Mouse (Mus musculus) cerebellum, postnatal 25 days (tissue): ENCODE measurements at regions not wholly inside any gene's neighbourhood (a gene's known extent, or its start where the extent isn't known, plus 50 kb on each side); places are given as distances from the start of the nearest gene placed in this dataset.

Experiments
- DNase-seq, 2 experiments: peaks; one replicate each; pipeline ENCODE4 v3.0.0; 2021; ENCODE audit warnings: mixed read lengths in 2 of 2

GRCm38 (mm10) chr14:46637240-46637639, 123.1 kb upstream of the Cdkn3 start:
- no peak for DNase-seq

GRCm38 (mm10) chr14:46636364-46636763, 124.0 kb upstream of the Cdkn3 start:
- DNase-seq: no peak

- no peak for DNase-seq
Measured at GRCm38 (mm10) chr14:46635322-46635721, 125.0 kb upstream of the Cdkn3 start.

- DNase-seq: no peak
Measured at GRCm38 (mm10) chr14:46634656-46635244, 125.6 kb upstream of the Cdkn3 start.

DNA sequence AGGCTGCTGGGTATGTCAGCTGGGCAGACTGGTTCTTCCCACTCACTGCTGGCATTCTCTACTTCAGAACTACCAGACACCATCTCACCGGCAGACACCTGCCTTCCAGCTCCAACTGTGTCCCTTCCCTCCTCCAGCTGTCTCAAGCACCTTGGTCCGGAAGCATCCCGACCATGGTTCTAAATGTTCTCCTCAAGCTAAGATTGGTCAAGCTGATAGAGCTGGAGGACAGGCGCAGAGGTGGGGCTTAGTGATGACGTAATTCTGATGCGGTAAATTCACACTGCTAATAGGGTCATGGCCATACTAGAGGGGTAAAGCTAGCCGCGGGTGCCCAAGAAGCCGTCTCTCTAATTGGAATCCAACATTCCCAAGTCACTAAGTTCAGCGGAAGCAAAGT, 126.1 kb upstream of the Cdkn3 start:
- no peak for DNase-seq

DNA sequence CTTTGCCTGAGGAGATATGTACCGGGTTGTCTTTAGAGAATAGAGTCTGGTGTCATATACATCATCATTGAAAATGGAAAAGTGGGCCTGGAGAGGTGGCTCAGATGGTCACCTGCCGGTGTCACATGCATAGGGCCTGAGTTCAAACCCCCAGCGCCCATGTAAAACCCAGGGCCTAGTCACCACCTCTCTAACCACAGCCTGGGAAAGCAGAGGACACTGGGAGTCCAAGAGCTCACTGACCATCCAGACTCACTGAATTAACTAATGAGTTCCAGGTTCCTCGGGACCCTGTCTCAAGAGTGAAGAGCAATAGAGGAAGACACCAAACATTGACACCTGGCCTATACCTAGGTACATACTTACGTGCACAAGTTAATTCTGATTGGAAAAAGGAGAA, 132.7 kb upstream of the Cdkn3 start:
- DNase-seq: no peak

DNA sequence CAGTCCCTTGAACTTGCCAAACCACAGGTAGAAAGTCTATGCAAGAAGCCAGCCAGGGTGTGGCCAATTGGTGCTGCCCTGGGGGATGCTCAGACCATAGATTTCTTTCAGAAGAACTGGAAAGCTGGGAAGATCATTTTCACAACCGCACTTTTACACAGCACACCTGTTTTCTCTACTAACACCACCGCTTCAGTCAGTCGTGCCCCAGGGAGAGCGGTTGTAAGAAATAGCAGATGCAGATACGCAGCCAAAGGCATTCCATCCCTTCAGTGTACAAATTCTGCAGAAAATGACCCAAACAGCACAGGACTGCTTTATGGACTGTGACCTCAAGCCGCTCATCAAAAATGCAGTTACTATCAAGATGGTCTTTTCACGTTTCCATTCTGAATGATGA, 134.6 kb upstream of the Cdkn3 start:
- no peak for DNase-seq

GRCm38 (mm10) chr14:46623645-46624044, 136.7 kb upstream of the Cdkn3 start:
- no peak for DNase-seq

DNA sequence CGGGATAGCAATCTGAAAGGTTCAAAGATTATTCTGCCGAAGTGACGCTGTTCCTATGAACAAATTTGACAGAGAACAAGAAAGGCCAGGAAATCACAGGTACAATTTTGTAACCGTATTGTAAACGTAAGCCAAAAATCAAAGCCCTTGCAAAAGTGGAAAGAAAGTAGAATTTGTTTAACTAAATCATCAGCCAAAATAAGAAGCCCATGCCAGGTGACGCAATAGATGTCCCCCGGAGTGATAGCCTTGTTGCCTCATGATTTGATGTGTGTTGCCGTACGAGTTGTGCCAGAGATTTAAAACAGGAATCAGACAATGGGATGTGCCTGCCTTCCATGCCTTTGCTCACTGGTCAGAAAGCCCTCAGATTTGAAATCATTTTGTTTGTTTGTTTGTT, 144.3 kb upstream of the Cdkn3 start:
- DNase-seq: no peak

- no peak for DNase-seq
Measured at GRCm38 (mm10) chr14:46614936-46615335, 145.4 kb upstream of the Cdkn3 start.

DNA sequence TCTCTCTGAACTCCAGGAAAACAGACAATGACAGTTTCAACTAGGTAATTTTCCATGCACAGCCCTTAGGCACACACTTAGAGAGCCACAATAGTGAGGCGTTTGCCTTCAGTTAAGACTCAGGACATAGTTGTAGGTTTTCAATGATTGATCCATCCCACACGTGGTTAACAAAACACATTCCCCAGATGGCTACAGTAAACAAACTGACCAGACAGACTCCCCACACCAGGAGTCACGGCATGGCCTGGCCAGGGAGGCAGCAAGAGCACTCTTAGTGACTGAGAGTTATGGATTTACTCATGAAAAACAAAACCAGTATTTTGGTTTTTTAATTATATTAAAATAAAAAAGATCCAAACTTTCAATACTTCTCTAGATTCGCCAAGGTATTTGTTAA, 146.6 kb upstream of the Cdkn3 start:
- no peak for DNase-seq

- no peak for DNase-seq
Measured at GRCm38 (mm10) chr14:46613211-46613610, 147.1 kb upstream of the Cdkn3 start.

GRCm38 (mm10) chr14:46612584-46612983, 147.8 kb upstream of the Cdkn3 start:
- no peak for DNase-seq

DNA sequence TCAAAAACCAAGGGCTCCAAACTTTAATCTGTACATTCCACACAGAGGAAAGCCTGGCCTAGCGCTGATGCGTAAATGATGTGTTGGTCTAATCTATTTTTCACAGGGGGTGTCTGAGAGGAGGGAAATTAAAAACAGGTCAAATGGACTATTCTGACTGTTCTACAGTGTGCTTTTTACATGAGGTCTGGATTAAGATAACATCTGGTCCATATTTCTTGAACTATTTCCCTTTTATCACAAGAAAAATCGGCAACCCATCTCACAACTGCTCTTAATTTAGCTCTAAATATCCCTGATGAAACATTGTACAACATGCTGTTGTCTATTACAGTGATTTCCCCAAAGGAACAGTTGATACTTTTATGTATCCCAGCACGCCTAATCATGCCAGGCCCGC, 149.4 kb upstream of the Cdkn3 start:
- no peak for DNase-seq

DNA sequence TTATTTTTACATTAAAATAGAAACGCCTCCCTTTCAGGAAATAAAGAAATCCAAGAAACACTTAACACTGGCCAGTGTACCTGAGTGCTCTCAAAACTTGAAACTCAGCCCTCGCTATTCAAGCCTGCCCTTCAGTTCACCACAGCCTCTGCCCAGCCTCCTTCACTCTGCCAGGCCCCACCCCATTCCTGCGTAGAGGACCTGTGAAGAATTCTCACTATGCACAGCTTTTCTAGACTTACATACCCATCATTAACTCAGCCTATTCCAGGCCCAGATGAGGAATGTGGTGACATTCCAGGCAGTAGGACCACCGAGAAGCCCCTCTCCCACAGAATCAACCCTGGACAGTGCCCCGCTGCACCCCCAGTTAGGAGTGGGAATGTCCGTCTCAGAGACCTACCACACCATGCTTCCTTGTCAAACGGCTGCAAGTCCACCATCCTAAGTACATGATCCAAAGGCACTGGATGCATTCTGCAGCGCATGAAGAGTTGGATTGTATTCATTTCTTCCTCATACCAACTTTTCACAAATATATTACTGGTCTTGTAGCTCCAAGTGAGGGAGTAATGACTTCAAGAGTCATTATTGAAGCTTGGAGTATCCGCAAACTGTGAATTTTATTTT, 150.0 kb upstream of the Cdkn3 start:
- DNase-seq: no peak

DNA sequence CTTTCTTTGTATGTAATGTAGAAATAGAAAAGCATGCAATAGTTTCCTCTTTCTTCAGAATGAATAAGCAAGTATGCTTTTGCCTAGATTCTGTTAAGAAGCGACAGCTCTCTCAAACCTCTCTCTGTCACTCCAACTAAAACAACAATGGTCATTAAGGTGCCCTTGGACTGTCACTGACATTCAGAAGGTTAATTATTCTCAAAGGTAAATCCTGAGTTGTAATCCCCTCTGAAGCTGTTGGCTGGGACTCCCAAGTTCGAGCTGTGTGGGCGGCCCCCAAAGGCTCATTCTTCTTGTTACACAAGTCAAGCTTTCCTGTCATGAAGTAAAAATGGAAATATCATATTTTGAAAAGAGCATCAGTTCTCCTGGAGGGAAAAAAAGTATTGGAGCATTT, 153.6 kb upstream of the Cdkn3 start:
- no peak for DNase-seq

DNA sequence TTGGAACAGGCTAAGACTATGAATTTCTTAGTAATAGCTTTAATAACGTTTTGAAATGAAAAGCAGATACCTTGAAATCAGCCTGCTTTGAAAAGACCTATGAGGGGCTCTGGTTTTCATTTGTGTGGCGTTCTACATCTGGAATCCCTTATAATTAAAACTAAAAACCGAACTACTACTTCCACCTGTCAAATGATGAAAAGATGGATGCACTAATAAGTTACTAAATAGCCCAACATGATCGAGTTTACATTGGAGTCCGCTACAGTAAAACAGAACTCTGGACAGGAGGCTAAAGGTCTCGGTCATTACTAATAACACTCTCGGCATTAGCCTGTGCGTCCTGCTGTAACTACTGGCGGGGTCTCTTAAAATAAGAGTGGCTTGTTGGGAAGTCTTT, 154.3 kb upstream of the Cdkn3 start:
- DNase-seq: no peak

DNA sequence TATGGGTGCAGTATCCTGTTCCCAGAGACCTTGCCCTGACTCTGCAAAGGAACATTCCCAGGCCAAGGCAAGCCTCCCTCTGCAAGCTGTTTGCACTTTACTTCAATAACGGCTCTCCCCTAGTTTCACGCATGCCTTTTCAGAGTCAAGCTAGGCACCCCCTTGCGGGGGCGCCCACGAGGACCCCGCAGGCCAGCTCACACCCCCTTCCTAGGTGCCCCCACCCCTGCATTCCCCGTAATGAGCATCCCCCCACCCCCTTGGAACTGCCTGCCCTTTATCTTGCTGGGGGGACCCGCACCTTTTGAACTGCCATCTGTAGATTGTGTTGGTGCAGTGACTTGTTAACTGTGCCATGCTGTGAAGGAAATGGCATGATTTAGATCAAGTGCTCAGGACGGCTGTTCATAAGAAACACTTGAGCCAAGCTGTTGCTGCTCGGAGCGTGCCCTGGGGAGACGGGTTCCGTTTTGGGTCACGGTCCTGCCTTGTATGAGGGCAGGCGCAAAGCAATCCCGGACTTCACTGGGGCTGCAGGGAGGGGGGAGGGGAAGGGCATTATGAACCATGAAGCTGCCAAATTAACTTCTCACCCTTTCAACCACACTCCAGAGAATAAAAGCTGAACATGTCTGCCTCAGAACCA, 155.3 kb upstream of the Cdkn3 start:
- DNase-seq: peak; percentile 28 to 59

- no peak for DNase-seq
Measured at GRCm38 (mm10) chr14:46604156-46604885, 156.0 kb upstream of the Cdkn3 start.

- no peak for DNase-seq
Measured at GRCm38 (mm10) chr14:46596696-46597359, 163.5 kb upstream of the Cdkn3 start.

GRCm38 (mm10) chr14:46594151-46594550, 166.2 kb upstream of the Cdkn3 start:
- no peak for DNase-seq

- DNase-seq: no peak
Measured at GRCm38 (mm10) chr14:46591753-46592359, 168.5 kb upstream of the Cdkn3 start.

DNA sequence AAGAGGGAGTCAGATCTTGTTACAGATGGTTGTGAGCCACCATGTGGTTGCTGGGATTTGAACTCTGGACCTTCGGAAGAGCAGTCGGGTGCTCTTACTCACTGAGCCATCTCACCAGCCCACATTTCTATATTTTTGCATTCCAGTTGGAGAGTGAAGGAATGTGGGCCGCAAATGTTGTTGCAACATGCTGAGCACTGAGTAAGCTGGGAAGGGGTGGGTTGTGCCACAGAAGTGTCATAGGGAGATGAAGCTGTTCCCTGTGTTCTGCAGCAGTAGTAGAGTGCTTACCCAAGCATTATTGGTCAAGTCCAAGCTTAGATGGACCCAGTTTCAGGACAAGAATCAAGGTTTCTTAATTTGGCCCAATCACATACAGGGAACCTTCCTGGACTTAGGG, 169.1 kb upstream of the Cdkn3 start:
- no peak for DNase-seq
